Mouse (Mus musculus): ENCODE results near the gene Mrpl33. TPM values are rescaled to one million over a fixed set of nuclear protein-coding genes. Genes with fewer than 3 reads are reported as not detected.
"Not testable (repeated sequence)": the region's sequence is repeated elsewhere in the genome, so short reads cannot be mapped to it uniquely, and the experiment has no call there.

Gene Mrpl33
- polyA plus RNA-seq, 1 experiment, result 111 TPM

DNA sequence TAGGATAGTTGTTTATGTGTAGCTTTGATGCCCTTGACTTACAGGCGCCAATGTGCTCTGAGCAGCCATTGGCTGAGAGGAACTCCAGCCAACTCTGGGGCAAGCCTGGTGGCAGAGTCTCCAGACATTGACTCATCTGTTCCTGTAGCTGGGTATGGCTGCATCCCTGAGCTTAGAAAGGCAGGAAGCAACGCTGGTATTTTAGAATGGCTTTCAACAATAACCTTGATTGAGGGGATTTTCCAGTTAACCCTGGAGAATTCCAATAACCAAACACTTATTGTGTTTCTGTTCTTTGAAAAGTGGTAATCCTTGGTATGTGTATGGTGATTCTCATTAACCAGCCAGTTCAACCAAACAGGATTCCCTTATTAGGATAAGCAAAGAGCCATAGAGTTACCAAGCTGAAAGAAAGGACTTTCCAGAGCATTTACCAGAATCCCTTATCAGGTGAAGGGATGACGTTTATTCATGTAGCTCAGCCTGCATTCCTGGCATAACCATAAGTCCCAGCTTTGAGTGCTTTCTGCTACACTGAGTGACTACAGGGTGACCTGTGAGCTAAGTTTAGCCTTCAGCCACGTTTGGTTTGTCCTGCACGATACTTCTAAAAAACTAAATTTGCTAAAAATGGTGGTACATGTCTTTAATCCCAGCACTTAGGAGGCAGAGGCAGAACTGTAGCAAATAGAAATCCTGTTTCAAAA is 28.6 kb upstream of the Mrpl33 start:
- no peak for TF ChIP-seq CTCF (IDR thresholded peaks at IDR 0.05; ENCODE audit: extremely low read depth, insufficient read depth, low read length)
- no peak for TF ChIP-seq POLR2A (IDR thresholded peaks at IDR 0.05; ENCODE audit: extremely low read depth, insufficient read depth, low read length)
- Histone ChIP-seq H3K27ac (ENCODE audit: insufficient read depth, low read length) (no peak overlapping the region), H3K4me1 (ENCODE audit: control insufficient read depth, insufficient read depth, low read length) (peaks cover 11% of the 10 kb centered on the region), H3K4me3 (ENCODE audit: insufficient read depth, low read length) (no peak overlapping the region)

DNA sequence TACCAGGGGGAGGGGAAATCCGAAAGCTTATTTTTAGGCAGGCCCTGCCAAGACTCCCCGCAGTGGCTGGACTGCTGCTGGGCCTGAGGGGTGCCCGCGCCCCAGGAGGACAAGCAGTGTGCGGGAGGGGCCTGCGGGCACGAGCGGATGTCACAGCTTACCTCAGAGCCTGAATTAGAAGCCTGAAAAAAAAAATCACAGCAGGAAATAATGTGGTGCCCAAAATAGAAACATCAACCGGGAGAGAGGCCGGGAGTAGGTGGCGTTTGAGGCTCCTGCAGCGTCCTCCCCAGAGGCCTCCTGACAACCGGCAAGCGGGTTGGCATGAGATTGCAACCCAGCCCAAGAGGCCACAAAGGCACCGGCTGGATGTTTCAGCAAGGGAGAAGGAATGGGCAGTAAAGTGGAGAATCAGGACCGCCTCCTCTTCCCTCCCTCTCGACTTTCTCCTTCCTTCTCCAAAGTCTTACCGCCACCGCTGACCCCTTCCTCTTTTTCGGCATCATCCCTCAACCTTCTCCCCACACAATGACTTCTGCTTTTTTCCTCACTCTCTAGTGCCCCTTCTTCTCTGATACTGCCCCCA is 25.6 kb upstream of the Mrpl33 start:
- TF ChIP-seq CTCF (IDR thresholded peaks at IDR 0.05; ENCODE audit: extremely low read depth, insufficient read depth, low read length), result no peak
- no peak for TF ChIP-seq POLR2A (IDR thresholded peaks at IDR 0.05; ENCODE audit: extremely low read depth, insufficient read depth, low read length)
- 0 out of 2 replicates have a peak overlapping the region, but pooled peaks have one; percentile 57 for H3K27ac ChIP-seq (ENCODE audit: insufficient read depth, low read length)
- H3K4me1 ChIP-seq (ENCODE audit: control insufficient read depth, insufficient read depth, low read length), result peaks cover 10% of the 10 kb centered on the region
- H3K4me3 ChIP-seq (ENCODE audit: insufficient read depth, low read length), result no peak overlapping the region

DNA sequence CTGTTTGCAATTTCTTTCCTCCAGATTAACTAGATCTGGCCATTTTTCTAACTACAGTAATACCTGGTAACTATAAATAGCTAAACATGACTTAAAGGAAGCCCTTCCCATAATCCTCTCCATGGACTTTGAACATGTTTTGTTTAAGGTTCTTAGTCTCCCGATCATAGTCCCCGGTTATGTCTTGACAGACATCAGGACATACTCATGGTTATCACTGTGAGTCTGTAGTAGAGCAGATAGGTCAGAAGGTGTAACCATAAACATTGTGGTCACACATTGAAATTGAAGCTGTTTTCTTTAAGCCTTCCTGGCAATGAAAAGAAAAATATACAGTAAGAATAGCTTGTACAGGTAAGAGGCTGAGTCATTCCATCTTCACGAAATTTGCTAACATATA is 23.0 kb upstream of the Mrpl33 start:
- H3K4me3 ChIP-seq (ENCODE audit: insufficient read depth, low read length), result no peak overlapping the region
- no peak for TF ChIP-seq CTCF (IDR thresholded peaks at IDR 0.05; ENCODE audit: extremely low read depth, insufficient read depth, low read length)
- no peak for TF ChIP-seq POLR2A (IDR thresholded peaks at IDR 0.05; ENCODE audit: extremely low read depth, insufficient read depth, low read length)
- no peak overlapping the region for H3K27ac ChIP-seq (ENCODE audit: insufficient read depth, low read length)
- H3K4me1 ChIP-seq (ENCODE audit: control insufficient read depth, insufficient read depth, low read length), result peaks cover 10% of the 10 kb centered on the region

DNA sequence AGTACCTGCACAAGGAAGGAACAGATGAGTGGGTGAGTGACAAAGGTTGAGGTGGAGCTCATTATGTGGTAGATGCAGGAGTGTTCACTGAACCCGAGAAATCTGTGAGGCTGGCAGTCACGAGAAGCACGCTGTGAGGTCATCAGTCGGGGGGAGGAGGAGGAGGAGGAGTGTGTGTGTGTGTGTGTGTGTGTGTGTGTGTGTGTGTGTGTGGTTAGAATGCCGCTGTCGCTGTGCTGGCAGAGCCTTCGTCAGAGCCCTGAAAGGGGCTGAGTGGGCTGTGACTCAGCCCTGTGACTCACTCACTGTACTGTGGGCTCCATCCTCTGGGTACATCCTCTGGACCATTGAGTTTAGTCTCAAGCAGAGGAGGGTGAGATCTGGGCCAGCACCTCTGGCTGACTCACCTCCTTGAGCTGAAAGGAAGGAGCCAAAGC is 20.2 kb upstream of the Mrpl33 start:
- no peak for TF ChIP-seq CTCF (IDR thresholded peaks at IDR 0.05; ENCODE audit: extremely low read depth, insufficient read depth, low read length)
- no peak for TF ChIP-seq POLR2A (IDR thresholded peaks at IDR 0.05; ENCODE audit: extremely low read depth, insufficient read depth, low read length)
- Histone ChIP-seq H3K4me3 (ENCODE audit: insufficient read depth, low read length) (no peak overlapping the region), H3K27ac (ENCODE audit: insufficient read depth, low read length) (no peak overlapping the region), H3K4me1 (ENCODE audit: control insufficient read depth, insufficient read depth, low read length) (peaks cover 3% of the 10 kb centered on the region; the same call in 1 of the 2 replicates)

DNA sequence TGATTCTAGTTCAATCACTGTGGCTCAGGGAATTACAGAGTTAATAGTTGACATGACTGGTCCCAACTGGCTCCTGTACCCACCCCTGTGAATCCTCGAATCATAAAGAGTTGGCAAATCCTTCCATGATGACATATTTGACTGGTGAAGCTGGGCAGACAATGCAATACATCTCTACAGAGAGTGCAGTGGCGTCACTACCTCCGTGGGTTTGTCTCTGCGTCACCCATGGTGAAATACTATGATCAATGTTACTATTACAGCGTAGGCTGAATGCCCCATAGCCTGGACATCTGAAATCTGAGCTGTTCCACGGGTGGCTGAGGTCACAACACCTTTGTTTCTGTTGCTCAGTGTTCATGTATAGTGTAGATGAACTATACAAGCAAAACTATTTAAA is 15.5 kb upstream of the Mrpl33 start:
- no peak overlapping the region for H3K27ac ChIP-seq (ENCODE audit: insufficient read depth, low read length)
- TF ChIP-seq POLR2A (IDR thresholded peaks at IDR 0.05; ENCODE audit: extremely low read depth, insufficient read depth, low read length) (no peak), CTCF (IDR thresholded peaks at IDR 0.05; ENCODE audit: extremely low read depth, insufficient read depth, low read length) (no peak)
- no peaks in the 10 kb centered on the region; the same call in 1 of the 2 replicates for H3K4me1 ChIP-seq (ENCODE audit: control insufficient read depth, insufficient read depth, low read length)
- no peak overlapping the region for H3K4me3 ChIP-seq (ENCODE audit: insufficient read depth, low read length)

DNA sequence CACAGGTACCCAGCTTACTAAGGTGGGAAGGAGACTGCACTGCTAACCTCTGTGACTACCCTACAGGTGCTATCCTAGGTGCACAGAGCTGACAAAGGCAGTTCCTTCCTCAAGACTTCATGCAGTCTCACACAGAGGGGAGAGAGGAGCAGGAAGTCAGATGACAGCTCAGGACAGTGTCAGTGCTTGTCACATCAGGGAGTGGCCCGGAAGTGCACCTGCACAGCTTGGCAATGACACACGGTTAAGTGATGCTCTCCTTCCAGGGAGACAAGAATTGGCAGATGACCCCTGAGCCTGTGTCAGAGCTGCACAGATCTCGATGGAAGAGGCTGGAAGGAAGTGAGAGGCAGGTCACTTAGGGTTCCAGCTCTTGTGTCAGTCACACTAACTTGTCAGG is 14.8 kb upstream of the Mrpl33 start:
- Histone ChIP-seq H3K4me3 (ENCODE audit: insufficient read depth, low read length) (no peak overlapping the region), H3K4me1 (ENCODE audit: control insufficient read depth, insufficient read depth, low read length) (no peaks in the 10 kb centered on the region; the same call in 1 of the 2 replicates), H3K27ac (ENCODE audit: insufficient read depth, low read length) (no peak overlapping the region)
- TF ChIP-seq CTCF (IDR thresholded peaks at IDR 0.05; ENCODE audit: extremely low read depth, insufficient read depth, low read length), result no peak
- no peak for TF ChIP-seq POLR2A (IDR thresholded peaks at IDR 0.05; ENCODE audit: extremely low read depth, insufficient read depth, low read length)

DNA sequence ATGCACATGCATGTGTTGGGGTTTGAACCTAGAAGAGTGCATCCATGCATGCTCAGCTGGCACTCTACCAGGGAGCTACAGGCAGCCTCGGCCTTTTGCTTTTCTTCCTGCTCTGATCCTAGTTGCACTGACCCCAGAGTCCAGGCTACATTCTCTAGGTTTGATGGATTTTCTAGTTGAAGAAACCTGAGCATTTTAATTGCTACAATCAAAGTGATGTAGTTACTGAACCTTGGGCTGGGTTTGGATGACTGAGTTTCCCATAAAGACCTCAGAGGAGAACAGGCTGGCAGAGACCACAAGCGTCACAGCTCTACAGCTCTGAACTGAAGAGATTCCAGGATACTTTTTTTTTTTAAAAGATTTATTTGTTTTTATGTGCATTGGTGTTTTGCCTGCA is 13.5 kb upstream of the Mrpl33 start:
- H3K4me3 ChIP-seq (ENCODE audit: insufficient read depth, low read length), result no peak overlapping the region
- TF ChIP-seq CTCF (IDR thresholded peaks at IDR 0.05; ENCODE audit: extremely low read depth, insufficient read depth, low read length) (no peak), POLR2A (IDR thresholded peaks at IDR 0.05; ENCODE audit: extremely low read depth, insufficient read depth, low read length) (no peak)
- H3K27ac ChIP-seq (ENCODE audit: insufficient read depth, low read length), result no peak overlapping the region
- H3K4me1 ChIP-seq (ENCODE audit: control insufficient read depth, insufficient read depth, low read length), result no peaks in the 10 kb centered on the region

DNA sequence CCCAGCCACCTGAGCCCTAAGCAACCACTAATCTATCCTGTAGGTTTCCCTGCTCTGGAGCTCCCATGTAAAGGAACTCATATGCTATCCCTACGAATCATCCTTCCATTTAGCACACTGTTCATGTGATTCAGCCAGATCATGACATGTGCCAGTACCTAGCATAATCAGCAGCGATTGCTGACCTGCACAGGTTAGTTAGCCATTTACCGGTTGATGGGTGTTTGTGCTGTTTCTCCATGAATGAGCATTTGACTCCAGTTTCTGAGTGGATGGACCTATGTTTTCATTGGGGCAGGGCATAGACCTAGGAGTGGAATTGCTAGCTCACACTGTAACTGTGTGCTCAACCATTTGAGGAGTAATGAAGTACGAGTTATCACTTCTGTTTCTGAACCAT is 11.2 kb upstream of the Mrpl33 start:
- TF ChIP-seq POLR2A (IDR thresholded peaks at IDR 0.05; ENCODE audit: extremely low read depth, insufficient read depth, low read length), result no peak
- no peak for TF ChIP-seq CTCF (IDR thresholded peaks at IDR 0.05; ENCODE audit: extremely low read depth, insufficient read depth, low read length)
- no peak overlapping the region for H3K4me3 ChIP-seq (ENCODE audit: insufficient read depth, low read length)
- H3K27ac ChIP-seq (ENCODE audit: insufficient read depth, low read length), result no peak overlapping the region
- H3K4me1 ChIP-seq (ENCODE audit: control insufficient read depth, insufficient read depth, low read length), result peaks cover 5% of the 10 kb centered on the region

DNA sequence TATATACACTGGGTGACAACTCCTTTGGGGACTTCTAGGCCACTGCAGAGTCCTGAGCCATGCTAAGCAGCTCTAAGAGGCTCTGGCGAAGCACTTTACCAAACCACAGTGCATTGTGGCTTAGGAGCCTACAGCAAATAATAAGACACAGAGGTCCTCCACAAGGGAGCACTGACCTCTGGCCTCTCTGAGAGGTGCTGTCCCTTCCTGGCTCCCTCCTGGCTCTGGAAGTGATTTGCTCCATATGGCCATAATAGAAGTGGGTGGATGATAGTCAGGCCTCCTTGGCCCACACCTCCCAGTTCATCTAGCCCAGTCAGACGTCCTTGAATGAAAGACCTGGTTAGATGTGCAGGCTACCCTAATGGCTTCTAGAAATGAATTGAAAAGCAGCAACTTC is 8.7 kb upstream of the Mrpl33 start:
- no peak for TF ChIP-seq POLR2A (IDR thresholded peaks at IDR 0.05; ENCODE audit: extremely low read depth, insufficient read depth, low read length)
- no peak for TF ChIP-seq CTCF (IDR thresholded peaks at IDR 0.05; ENCODE audit: extremely low read depth, insufficient read depth, low read length)
- Histone ChIP-seq H3K4me1 (ENCODE audit: control insufficient read depth, insufficient read depth, low read length) (peaks cover 6% of the 10 kb centered on the region), H3K4me3 (ENCODE audit: insufficient read depth, low read length) (no peak overlapping the region), H3K27ac (ENCODE audit: insufficient read depth, low read length) (no peak overlapping the region)

DNA sequence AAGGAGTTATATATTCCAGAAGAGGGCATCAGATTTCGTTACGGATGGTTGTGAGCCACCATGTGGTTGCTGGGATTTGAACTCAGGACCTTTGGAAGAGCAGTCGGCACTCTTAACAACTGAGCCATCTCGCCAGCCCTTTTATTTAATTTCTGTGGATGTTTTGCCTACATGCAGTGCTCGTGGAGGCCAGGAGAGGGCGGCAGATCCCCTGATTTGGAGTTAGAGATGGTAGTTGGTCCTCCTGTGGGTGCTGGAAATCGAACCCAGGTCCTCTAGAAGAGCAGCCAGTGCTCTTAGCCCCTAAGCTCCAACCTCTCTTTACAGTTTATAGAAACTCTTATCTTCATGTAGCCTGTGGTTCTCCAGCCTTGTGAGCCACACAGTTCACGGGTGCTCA is 8.1 kb upstream of the Mrpl33 start:
- not testable (repeated sequence) for H3K4me1 ChIP-seq (ENCODE audit: control insufficient read depth, insufficient read depth, low read length); H3K27ac ChIP-seq (ENCODE audit: insufficient read depth, low read length); H3K4me3 ChIP-seq (ENCODE audit: insufficient read depth, low read length)
- 0 out of 2 replicates have a peak, but pooled peaks have one; percentile 8 for TF ChIP-seq CTCF (IDR thresholded peaks at IDR 0.05; ENCODE audit: extremely low read depth, insufficient read depth, low read length)

Data from cortical plate, adult 2 months (tissue).